Mouse (Mus musculus): ENCODE measurements around the gene Rnf19b. TPM values are rescaled to one million over a fixed set of nuclear protein-coding genes. Genes with fewer than 3 reads are reported as not detected.
A peak's percentile ranks its signal among the peaks of the same experiment; 100 is the strongest.

Gene Rnf19b
- polyA plus RNA-seq, 1 experiment = 51.1 TPM

DNA sequence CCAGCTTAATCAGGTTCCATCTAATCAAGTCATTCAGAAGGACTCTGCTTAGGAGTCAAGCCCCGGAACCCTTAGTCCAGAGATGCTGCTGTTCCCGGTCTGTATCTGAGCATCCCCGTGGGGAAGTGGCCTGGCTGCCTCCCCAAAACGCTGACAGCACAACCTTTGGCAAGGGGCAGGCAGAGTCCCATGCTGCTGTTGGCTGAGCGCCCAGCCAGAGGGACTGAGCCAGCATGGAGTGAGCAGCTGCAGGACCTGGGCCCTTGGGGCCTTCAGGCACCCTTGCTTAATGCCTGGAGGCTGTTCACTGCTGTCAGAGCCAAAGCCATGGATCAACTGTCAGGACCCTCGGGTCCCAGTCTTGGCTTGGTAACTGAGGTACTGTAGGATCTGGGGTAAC lies 37.6 kb upstream of the Rnf19b start:
- no peak for TF ChIP-seq CTCF (IDR thresholded peaks at IDR 0.05; ENCODE audit: insufficient read depth, low read length)
- TF ChIP-seq POLR2A (IDR thresholded peaks at IDR 0.05; ENCODE audit: borderline replicate concordance, extremely low read depth, low read depth, low read length) = no peak
- DNase-seq = peak; percentile 62
- 45% methylated on average over 6 of the region's 6 CpGs for WGBS
- Histone ChIP-seq H3K4me1 (ENCODE audit: control insufficient read depth, insufficient read depth, low read length) (peaks cover 11% of the 10 kb centered on the region), H3K4me3 (replicated peaks; ENCODE audit: extremely low read depth, low read depth, low read length) (no peak overlapping the region)

DNA sequence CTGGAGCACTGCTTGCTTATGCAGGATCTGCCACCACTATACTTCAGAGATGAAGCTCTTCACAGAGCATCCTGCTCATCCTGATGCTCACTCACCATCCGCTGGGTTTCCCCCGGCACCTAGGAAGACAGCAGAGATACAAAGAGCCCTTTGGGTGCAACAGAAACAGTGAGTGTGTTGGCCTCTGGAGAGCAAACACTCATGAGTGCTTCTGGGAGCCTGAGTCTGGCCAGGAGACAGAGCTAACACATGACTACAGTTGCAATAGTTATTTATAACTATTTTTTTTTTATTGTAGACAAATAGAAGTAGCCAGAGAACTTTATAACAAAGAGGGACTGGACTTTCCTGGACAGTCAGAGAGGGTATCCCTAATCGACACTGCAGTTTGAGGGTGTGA lies 36.6 kb upstream of the Rnf19b start:
- WGBS = 51% methylated on average over 3 of the region's 3 CpGs
- no peak for DNase-seq
- H3K4me1 ChIP-seq (ENCODE audit: control insufficient read depth, insufficient read depth, low read length) = peaks cover 11% of the 10 kb centered on the region
- no peak overlapping the region for H3K4me3 ChIP-seq (replicated peaks; ENCODE audit: extremely low read depth, low read depth, low read length)
- TF ChIP-seq POLR2A (IDR thresholded peaks at IDR 0.05; ENCODE audit: borderline replicate concordance, extremely low read depth, low read depth, low read length) (no peak), CTCF (IDR thresholded peaks at IDR 0.05; ENCODE audit: insufficient read depth, low read length) (no peak)

DNA sequence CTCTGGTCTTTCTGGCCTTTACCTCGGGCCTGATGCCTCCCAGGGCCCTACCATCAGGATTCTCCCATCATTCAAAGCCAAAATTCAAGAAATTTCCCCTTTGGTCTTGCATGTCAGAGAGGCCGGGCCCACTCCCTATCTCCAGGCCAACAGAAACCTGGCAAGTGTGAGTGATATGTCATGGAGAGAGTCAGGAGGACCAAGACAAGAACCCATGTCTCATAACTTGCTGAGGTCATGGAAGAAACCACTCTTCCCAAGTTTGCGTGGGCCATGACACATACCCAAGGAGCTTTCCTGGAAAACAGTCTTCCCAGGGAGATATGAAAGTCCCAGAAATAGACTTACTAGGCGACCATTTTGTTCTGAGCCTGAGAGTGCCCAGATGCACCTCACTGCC lies 36.2 kb upstream of the Rnf19b start:
- DNase-seq = no peak
- WGBS = 59% methylated on average over 4 of the region's 4 CpGs
- Histone ChIP-seq H3K4me3 (replicated peaks; ENCODE audit: extremely low read depth, low read depth, low read length) (no peak overlapping the region), H3K4me1 (ENCODE audit: control insufficient read depth, insufficient read depth, low read length) (peaks cover 11% of the 10 kb centered on the region)
- TF ChIP-seq CTCF (IDR thresholded peaks at IDR 0.05; ENCODE audit: insufficient read depth, low read length) (no peak), POLR2A (IDR thresholded peaks at IDR 0.05; ENCODE audit: borderline replicate concordance, extremely low read depth, low read depth, low read length) (no peak)

DNA sequence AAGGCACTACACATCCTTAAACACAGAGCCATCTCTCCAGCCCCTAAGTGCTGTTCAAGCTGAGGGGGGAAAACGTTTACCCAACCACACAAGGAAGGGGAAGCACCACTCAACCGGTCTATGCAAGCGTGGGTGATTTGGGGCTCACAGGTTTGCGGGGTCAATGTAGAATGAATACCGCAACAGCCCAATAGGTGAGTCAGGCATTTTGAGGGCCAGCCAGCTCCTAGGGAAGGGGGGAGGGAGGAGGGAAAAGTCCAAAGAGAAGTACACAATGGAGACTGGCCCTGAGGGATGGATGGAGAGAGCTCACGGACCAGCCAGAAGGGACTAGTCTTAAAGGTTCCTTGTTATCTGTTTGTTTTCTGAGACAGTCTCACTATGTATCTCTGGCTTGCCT lies 34.2 kb upstream of the Rnf19b start:
- TF ChIP-seq POLR2A (IDR thresholded peaks at IDR 0.05; ENCODE audit: borderline replicate concordance, extremely low read depth, low read depth, low read length) (no peak), CTCF (IDR thresholded peaks at IDR 0.05; ENCODE audit: insufficient read depth, low read length) (no peak)
- 47% methylated on average over 6 of the region's 6 CpGs for WGBS
- peaks cover 11% of the 10 kb centered on the region for H3K4me1 ChIP-seq (ENCODE audit: control insufficient read depth, insufficient read depth, low read length)
- H3K4me3 ChIP-seq (replicated peaks; ENCODE audit: extremely low read depth, low read depth, low read length) = no peak overlapping the region
- DNase-seq = no peak

DNA sequence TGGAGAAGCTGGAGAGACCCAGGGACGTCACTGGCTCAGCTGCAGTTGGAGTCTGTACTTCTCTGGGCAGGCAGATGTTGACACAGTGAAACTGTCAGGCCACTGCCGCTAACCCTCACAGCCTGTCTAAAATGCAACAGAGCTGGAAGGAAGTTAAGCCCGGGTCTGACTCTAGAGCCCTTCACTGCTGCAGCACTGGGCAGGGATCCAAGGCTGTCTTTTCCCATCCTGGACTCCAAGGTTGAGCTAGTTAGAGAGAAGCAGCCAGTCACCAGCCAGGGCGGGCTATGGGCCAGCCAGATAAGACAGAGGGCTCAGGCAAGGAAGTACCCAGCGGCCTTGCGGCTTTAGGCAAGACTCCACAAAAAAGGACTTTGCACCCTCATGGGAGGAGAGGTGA lies 33.3 kb upstream of the Rnf19b start:
- WGBS = 21% methylated on average over 6 of the region's 6 CpGs
- DNase-seq = peak; percentile 56
- peaks cover 11% of the 10 kb centered on the region for H3K4me1 ChIP-seq (ENCODE audit: control insufficient read depth, insufficient read depth, low read length)
- H3K4me3 ChIP-seq (replicated peaks; ENCODE audit: extremely low read depth, low read depth, low read length) = no peak overlapping the region
- no peak for TF ChIP-seq CTCF (IDR thresholded peaks at IDR 0.05; ENCODE audit: insufficient read depth, low read length)
- no peak for TF ChIP-seq POLR2A (IDR thresholded peaks at IDR 0.05; ENCODE audit: borderline replicate concordance, extremely low read depth, low read depth, low read length)

DNA sequence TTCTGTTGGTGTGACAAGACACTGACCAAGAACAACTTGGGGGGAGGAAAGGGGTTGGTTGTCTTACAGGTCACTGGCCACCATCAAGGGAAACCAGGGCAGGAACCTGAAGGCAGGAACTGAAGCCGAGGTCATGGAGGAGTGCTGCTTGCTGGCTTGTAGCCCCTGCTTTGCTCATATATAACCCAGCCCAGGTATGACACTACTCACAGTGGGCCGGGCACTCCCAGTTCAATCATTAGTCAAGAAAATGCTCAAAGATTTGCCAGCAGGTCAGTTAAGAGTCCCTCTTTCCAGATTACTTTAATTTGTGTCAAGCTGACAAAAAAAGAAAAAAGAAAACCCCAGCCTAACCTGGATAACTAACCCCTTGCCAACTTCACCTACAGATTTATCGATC lies 32.4 kb upstream of the Rnf19b start:
- Histone ChIP-seq H3K4me1 (ENCODE audit: control insufficient read depth, insufficient read depth, low read length) (peaks cover 11% of the 10 kb centered on the region), H3K4me3 (replicated peaks; ENCODE audit: extremely low read depth, low read depth, low read length) (no peak overlapping the region)
- DNase-seq = no peak
- WGBS = 91% methylated on average over 3 of the region's 3 CpGs
- no peak for TF ChIP-seq CTCF (IDR thresholded peaks at IDR 0.05; ENCODE audit: insufficient read depth, low read length)
- no peak for TF ChIP-seq POLR2A (IDR thresholded peaks at IDR 0.05; ENCODE audit: borderline replicate concordance, extremely low read depth, low read depth, low read length)

DNA sequence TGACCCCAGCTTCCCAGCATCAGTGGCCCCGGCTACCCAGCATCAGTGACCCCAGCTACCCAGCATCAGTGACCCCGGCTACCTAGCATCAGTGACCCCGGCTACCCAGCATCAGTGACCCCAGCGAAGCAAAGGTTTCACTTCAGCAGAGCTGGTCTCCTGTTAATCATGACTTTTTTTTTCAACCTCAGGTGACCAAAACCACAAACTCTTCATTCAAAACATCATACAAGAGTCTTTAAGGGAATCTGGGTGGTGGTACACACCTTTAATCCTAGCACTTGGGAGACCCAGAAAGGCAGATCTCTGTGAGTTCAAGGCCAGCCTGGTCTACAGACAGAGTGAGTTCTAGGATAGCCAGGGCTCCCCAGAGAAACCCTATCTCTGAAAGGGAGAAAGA lies 27.3 kb upstream of the Rnf19b start:
- no peak for TF ChIP-seq CTCF (IDR thresholded peaks at IDR 0.05; ENCODE audit: insufficient read depth, low read length)
- TF ChIP-seq POLR2A (IDR thresholded peaks at IDR 0.05; ENCODE audit: borderline replicate concordance, extremely low read depth, low read depth, low read length) = no peak
- Histone ChIP-seq H3K4me3 (replicated peaks; ENCODE audit: extremely low read depth, low read depth, low read length) (no peak overlapping the region), H3K4me1 (ENCODE audit: control insufficient read depth, insufficient read depth, low read length) (peaks cover 17% of the 10 kb centered on the region)
- WGBS = 91% methylated on average over 4 of the region's 4 CpGs
- no peak for DNase-seq

DNA sequence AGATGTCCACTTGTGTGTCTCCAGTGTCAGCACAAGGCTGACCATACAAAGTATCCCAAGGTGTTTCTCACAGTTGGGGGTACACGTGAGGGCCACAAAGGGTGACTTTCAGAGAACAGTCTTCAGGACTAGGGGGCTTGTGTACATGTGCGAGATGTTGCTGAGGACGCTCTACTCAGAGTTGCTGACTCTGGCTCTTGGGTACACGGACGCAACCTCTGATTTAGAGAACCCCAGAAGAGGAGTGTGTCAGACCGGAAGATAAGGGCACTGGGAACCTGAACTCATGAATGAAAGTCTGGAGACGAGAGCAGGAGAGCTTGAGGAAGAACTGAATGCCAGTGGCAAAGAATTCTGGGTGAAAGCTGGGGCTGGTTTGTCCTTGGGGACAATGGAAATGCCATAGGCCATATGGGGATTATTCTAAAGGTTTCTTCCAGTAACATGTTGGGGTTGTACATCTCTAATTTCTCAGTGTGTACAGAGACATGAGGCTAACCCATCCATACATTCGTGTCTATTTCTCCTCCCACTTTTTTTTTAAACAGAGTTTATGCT lies 26.6 kb upstream of the Rnf19b start:
- DNase-seq = no peak
- Histone ChIP-seq H3K4me1 (ENCODE audit: control insufficient read depth, insufficient read depth, low read length) (peaks cover 19% of the 10 kb centered on the region), H3K4me3 (replicated peaks; ENCODE audit: extremely low read depth, low read depth, low read length) (no peak overlapping the region)
- no peak for TF ChIP-seq POLR2A (IDR thresholded peaks at IDR 0.05; ENCODE audit: borderline replicate concordance, extremely low read depth, low read depth, low read length)
- TF ChIP-seq CTCF (IDR thresholded peaks at IDR 0.05; ENCODE audit: insufficient read depth, low read length) = no peak
- WGBS = 78% methylated on average over 8 of the region's 8 CpGs

DNA sequence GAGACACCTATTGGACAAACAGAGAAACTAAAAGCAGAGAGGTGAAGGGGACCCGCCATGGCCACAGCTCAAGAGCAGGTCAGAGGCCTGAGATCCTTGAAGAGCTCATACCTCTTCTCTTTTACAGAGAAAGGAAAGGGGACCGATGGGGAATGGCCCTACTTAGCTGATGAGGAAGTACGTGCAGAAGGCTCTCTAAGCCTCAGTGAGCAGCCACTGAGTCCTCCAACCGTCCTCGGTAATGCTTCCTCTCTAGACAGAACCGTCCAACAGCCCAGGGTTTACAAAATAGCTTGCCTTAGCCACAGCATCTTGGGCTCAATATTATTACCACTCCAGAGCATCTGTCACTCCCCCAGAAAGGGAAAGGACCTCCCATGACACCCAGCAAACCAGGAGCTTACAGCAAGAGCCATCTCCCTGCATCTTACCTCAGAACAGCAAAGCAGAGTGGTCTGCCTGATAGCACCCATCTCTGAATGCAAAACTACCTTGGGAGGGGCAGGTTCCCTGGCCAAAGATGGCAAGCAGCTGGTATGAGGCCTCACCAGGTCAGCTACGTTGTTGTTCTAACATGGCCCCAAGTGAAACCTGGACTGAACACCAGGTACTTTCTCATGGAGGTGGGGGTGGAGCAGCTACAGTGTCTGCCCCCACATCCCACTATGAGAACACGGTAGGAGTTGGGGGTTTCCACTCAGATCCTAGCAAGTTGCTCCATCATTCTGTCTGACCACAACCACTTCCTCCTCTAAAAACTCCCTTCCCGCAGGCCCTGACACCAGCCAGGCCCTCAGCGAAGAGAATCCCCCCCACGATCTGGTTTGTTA lies 25.7 kb upstream of the Rnf19b start:
- TF ChIP-seq POLR2A (IDR thresholded peaks at IDR 0.05; ENCODE audit: borderline replicate concordance, extremely low read depth, low read depth, low read length) (no peak), CTCF (IDR thresholded peaks at IDR 0.05; ENCODE audit: insufficient read depth, low read length) (no peak)
- Histone ChIP-seq H3K4me1 (ENCODE audit: control insufficient read depth, insufficient read depth, low read length) (peaks cover 19% of the 10 kb centered on the region), H3K4me3 (replicated peaks; ENCODE audit: extremely low read depth, low read depth, low read length) (no peak overlapping the region)
- WGBS = 52% methylated on average over 11 of the region's 11 CpGs
- DNase-seq = no peak
